In the genomic region with DNA sequence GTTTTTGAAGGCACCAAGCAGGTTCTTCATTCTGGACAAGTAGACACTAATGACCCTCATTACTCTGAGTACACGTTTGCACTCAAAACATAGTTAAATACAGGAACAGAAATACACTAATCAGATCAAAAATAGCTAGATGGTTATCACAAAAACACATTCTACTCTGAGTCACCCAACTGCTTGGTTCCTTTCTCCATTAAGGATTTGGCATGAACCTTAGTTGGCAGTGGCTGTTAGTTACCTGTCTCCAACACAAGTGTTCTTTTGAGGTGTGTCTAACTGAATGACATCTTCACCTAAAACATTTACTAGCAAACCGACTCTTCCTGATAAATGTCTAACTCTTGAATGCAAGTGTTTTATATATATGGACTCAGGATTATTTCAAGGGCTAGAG, we compare ENCODE assay signal across 29 mouse cellular contexts.
"Had no signal": no experiment of that assay in that cellular context is flagged by ENCODE, and none has a peak within 500 bp of the region (broad histone marks: within the 10 kb centered on the region; RNA-seq: fewer than 3 reads in every experiment).

No protein-coding gene starts in this region.

- ATAC-seq: forebrain, embryonic 13.5 days; forebrain, embryonic 14.5 days; forebrain, embryonic 15.5 days; forebrain, embryonic 16.5 days; forebrain, postnatal 0 days had no signal

- H3K4me3 ChIP-seq: embryonic facial prominence, embryonic 10.5 days; embryonic facial prominence, embryonic 12.5 days; embryonic facial prominence, embryonic 13.5 days; embryonic facial prominence, embryonic 15.5 days; erythroblast, embryonic 14.5 days; forebrain, embryonic 10.5 days; forebrain, embryonic 12.5 days; forebrain, embryonic 13.5 days; forebrain, embryonic 15.5 days; gastrocnemius, adult 2 months; heart, adult 2 months; heart, embryonic 10.5 days had no signal

- H3K9me3 ChIP-seq: embryonic facial prominence, embryonic 10.5 days; embryonic facial prominence, embryonic 12.5 days; embryonic facial prominence, embryonic 13.5 days; embryonic facial prominence, embryonic 15.5 days; forebrain, embryonic 10.5 days; forebrain, embryonic 12.5 days; forebrain, embryonic 13.5 days; forebrain, embryonic 15.5 days; heart, embryonic 10.5 days had no signal

- H3K27me3 ChIP-seq: embryonic facial prominence, embryonic 12.5 days; embryonic facial prominence, embryonic 13.5 days; embryonic facial prominence, embryonic 15.5 days; forebrain, embryonic 12.5 days; forebrain, embryonic 13.5 days; forebrain, embryonic 15.5 days had no signal

- H3K4me1 ChIP-seq: embryonic facial prominence, embryonic 10.5 days; forebrain, embryonic 10.5 days; forebrain, embryonic 12.5 days; forebrain, embryonic 13.5 days; forebrain, embryonic 15.5 days; heart, embryonic 10.5 days had no signal

- H3K9ac ChIP-seq: embryonic facial prominence, embryonic 12.5 days; embryonic facial prominence, embryonic 13.5 days; embryonic facial prominence, embryonic 15.5 days; forebrain, embryonic 12.5 days; forebrain, embryonic 13.5 days; forebrain, embryonic 15.5 days; forebrain, postnatal 0 days had no signal

- H3K4me2 ChIP-seq: embryonic facial prominence, embryonic 12.5 days; embryonic facial prominence, embryonic 13.5 days; embryonic facial prominence, embryonic 15.5 days; forebrain, embryonic 12.5 days; forebrain, embryonic 13.5 days; forebrain, embryonic 15.5 days had no signal

- H3K36me3 ChIP-seq: embryonic facial prominence, embryonic 12.5 days; embryonic facial prominence, embryonic 15.5 days; forebrain, embryonic 10.5 days; forebrain, embryonic 12.5 days; forebrain, embryonic 15.5 days; heart, embryonic 10.5 days had no signal

- H3K27ac ChIP-seq: embryonic facial prominence, embryonic 10.5 days; embryonic facial prominence, embryonic 12.5 days; embryonic facial prominence, embryonic 13.5 days; embryonic facial prominence, embryonic 15.5 days; forebrain, embryonic 10.5 days; forebrain, embryonic 12.5 days; forebrain, embryonic 13.5 days; forebrain, embryonic 15.5 days; gastrocnemius, adult 2 months; heart, adult 2 months; heart, embryonic 10.5 days had no signal

- DNase-seq: cerebellum, adult 2 months; cerebellum, adult 8-10 months; cerebellum, adult 9-10 months; cerebellum, adult 9-11 months; cerebellum, postnatal 10 days; cerebellum, postnatal 14 days; cerebellum, postnatal 25 days; cerebellum, postnatal 36 days; embryo, embryonic 11 days; forebrain, postnatal 0 days; gastrocnemius, adult 2 months; gastrocnemius, postnatal 10 days; gastrocnemius, postnatal 14 days; gastrocnemius, postnatal 25 days; gastrocnemius, postnatal 36 days; heart, adult 18-20 months; heart, adult 2 months had no signal
